Mouse (Mus musculus): ENCODE results near the gene Cfi.

GRCm38 (mm10) chr3:129793801-129794200 lies 41.9 kb upstream of the Cfi start:
- TF ChIP-seq TAL1 (conservative IDR thresholded peaks at IDR 0.05; ENCODE audit: low read depth, low read length) (no peak), CTCF (IDR thresholded peaks at IDR 0.05; ENCODE audit: low read depth, low read length) (no peak), POLR2AphosphoS5 (IDR thresholded peaks at IDR 0.05; ENCODE audit: insufficient replicate concordance, low read depth, low read length) (no peak)

Data from G1E (cell line).